Mouse (Mus musculus): ENCODE data around the gene Med15.

DNA sequence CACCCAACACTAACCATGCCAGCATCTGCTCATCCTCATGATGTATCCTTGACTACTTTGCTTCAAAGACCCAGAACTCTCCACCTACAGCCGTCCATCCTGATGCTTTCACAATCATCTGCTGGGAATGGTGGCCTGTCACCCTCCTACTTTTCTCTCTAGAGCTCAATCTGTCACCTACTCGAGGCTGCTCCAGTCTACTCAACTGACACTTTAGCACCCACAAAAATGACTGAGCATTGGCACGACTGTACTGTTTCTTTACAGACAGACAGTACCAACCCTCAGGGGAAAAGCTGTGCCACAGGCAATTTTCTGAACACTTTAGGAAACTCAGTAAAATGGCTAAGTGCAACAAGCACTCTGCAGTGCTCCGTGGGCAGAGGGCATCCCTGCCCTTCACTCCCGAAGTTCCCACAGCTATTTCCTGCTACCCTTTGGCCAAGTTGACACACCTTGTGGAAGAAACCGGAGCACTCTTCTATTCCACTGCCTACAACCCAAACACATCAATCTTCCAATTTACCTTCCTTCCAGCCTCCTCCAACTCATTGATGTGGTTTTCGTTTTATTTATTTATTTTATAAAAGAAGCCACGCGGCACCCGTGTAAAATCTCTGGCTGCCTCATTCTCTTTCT, 10.8 kb downstream of the Med15 start:
- TF ChIP-seq CTCF (IDR thresholded peaks at IDR 0.05; ENCODE audit: low read depth, low read length) (no peak), POLR2A (IDR thresholded peaks at IDR 0.05; ENCODE audit: borderline replicate concordance, low read depth, low read length) (no peak)

Data from bone marrow macrophage, adult 2 months (primary cell).